In genomic region chr9:123489727-123490343, GRCm38 (mm10) we compare ENCODE assay signal across 13 mouse cellular contexts. TPM values are rescaled to one million over a fixed set of nuclear protein-coding genes. Genes with fewer than 3 reads are reported as not detected.
DNase-seq lines count a peak whose midpoint lies in the region; ATAC-seq and TF ChIP-seq lines count a peak whose summit lies in the region.
"Had no signal": no experiment of that assay in that cellular context is flagged by ENCODE, and none has a peak within 500 bp of the region (broad histone marks: within the 10 kb centered on the region; RNA-seq: fewer than 3 reads in every experiment).

No protein-coding gene starts in this region.

- peak; percentile 53 to 55 for DNase-seq in heart, adult 18-20 months
- DNase-seq in heart, adult 8-10 months (ENCODE audit: low spot score) = no peak
- peak; percentile 33 for DNase-seq in kidney, postnatal 0 days (ENCODE audit: low spot score)
- no peak for DNase-seq in kidney, postnatal 10 days
- peak; percentile 58 to 63 for DNase-seq in gastrocnemius, adult 8-10 months (ENCODE audit: low spot score in 2 of 2)
- no peak for DNase-seq in limb, embryonic 14.5 days (ENCODE audit: low spot score)
- DNase-seq in thymus, postnatal 4 days = no peak
- DNase-seq: kidney, postnatal 36 days; lung, embryonic 14.5 days had no signal

- H3K36me3 ChIP-seq in kidney, postnatal 0 days (ENCODE audit: insufficient read depth, low read length) = no peaks in the 10 kb centered on the region
- H3K36me3 ChIP-seq in limb, embryonic 14.5 days (ENCODE audit: control insufficient read depth, insufficient read depth, low read length) = peaks cover 26% of the 10 kb centered on the region
- no peaks in the 10 kb centered on the region for H3K36me3 ChIP-seq in hindbrain, embryonic 16.5 days (ENCODE audit: control insufficient read depth, insufficient read depth, low read length)

- H3K9ac ChIP-seq in kidney, postnatal 0 days (ENCODE audit: low read depth, low read length) = 0 out of 2 replicates have a peak overlapping the region, but pooled peaks have one; percentile 4
- no peak overlapping the region for H3K9ac ChIP-seq in limb, embryonic 14.5 days (ENCODE audit: low read depth, low read length, severe bottlenecking)
- no peak overlapping the region for H3K9ac ChIP-seq in hindbrain, embryonic 16.5 days (ENCODE audit: low read depth, low read length)
- H3K9ac ChIP-seq: forebrain, embryonic 13.5 days; lung, embryonic 14.5 days had no signal

- H3K4me1 ChIP-seq in kidney, postnatal 0 days (replicated peaks; ENCODE audit: insufficient read depth, low read length) = peaks cover 35% of the 10 kb centered on the region
- peaks cover 37% of the 10 kb centered on the region for H3K4me1 ChIP-seq in limb, embryonic 14.5 days (ENCODE audit: control insufficient read depth, insufficient read depth, low read length)
- H3K4me1 ChIP-seq in hindbrain, embryonic 16.5 days (ENCODE audit: control insufficient read depth, insufficient read depth, low read depth, low read length) = peaks cover 4% of the 10 kb centered on the region; the same call in 1 of the 2 replicates

- no peak for TF ChIP-seq POLR2A in limb, embryonic 14.5 days (IDR thresholded peaks at IDR 0.05; ENCODE audit: borderline replicate concordance, extremely low read depth, insufficient read depth, insufficient read length)

- no peaks in the 10 kb centered on the region for H3K27me3 ChIP-seq in kidney, postnatal 0 days (ENCODE audit: insufficient read depth, low read length)
- no peaks in the 10 kb centered on the region for H3K27me3 ChIP-seq in limb, embryonic 14.5 days (ENCODE audit: control insufficient read depth, insufficient read depth, low read length)
- H3K27me3 ChIP-seq in hindbrain, embryonic 16.5 days (replicated peaks; ENCODE audit: control insufficient read depth, insufficient read depth, low read length) = no peaks in the 10 kb centered on the region
- H3K27me3 ChIP-seq: forebrain, embryonic 13.5 days had no signal

- no peak for ATAC-seq in kidney, postnatal 0 days (replicated peaks; ENCODE audit: low FRiP score, low read depth)
- ATAC-seq in limb, embryonic 14.5 days (ENCODE audit: low FRiP score, low read depth) = no peak
- ATAC-seq in hindbrain, embryonic 16.5 days = no peak
- ATAC-seq: forebrain, embryonic 13.5 days; hindbrain, postnatal 0 days had no signal

- H3K4me2 ChIP-seq in kidney, postnatal 0 days (ENCODE audit: low read length) = peak overlapping the region; percentile 21
- H3K4me2 ChIP-seq in limb, embryonic 14.5 days (replicated peaks; ENCODE audit: low read depth, low read length, severe bottlenecking) = no peak overlapping the region
- no peak overlapping the region for H3K4me2 ChIP-seq in hindbrain, embryonic 16.5 days (ENCODE audit: low read length)
- H3K4me2 ChIP-seq: forebrain, embryonic 13.5 days; lung, embryonic 14.5 days had no signal

- WGBS in kidney, postnatal 0 days = 34% methylated on average over 9 of the region's 9 CpGs
- WGBS in limb, embryonic 14.5 days = 47% methylated on average over 9 of the region's 9 CpGs
- WGBS in hindbrain, embryonic 16.5 days = 73% methylated on average over 9 of the region's 9 CpGs

- no peak for TF ChIP-seq CTCF in kidney, postnatal 0 days (IDR thresholded peaks at IDR 0.05; ENCODE audit: low read depth)

- H3K4me3 ChIP-seq in kidney, postnatal 0 days (replicated peaks; ENCODE audit: low read depth, low read length) = no peak overlapping the region
- H3K4me3 ChIP-seq in limb, embryonic 14.5 days (replicated peaks; ENCODE audit: low read length) = no peak overlapping the region
- H3K4me3 ChIP-seq in hindbrain, embryonic 16.5 days (ENCODE audit: low read length) = no peak overlapping the region
- H3K4me3 ChIP-seq: forebrain, embryonic 13.5 days had no signal

- H3K27ac ChIP-seq in kidney, postnatal 0 days = peak overlapping the region; percentile 72
- H3K27ac ChIP-seq in limb, embryonic 14.5 days (replicated peaks; ENCODE audit: low read depth, low read length) = peak overlapping the region; percentile 4; the same call in 1 of the 2 replicates
- no peak overlapping the region for H3K27ac ChIP-seq in hindbrain, embryonic 16.5 days (ENCODE audit: low read depth, low read length)
- H3K27ac ChIP-seq: forebrain, embryonic 13.5 days; hindbrain, postnatal 0 days had no signal

- H3K9me3 ChIP-seq in kidney, postnatal 0 days (replicated peaks; ENCODE audit: low read length) = no peaks in the 10 kb centered on the region
- no peaks in the 10 kb centered on the region for H3K9me3 ChIP-seq in limb, embryonic 14.5 days (ENCODE audit: control insufficient read depth, low read length)
- no peaks in the 10 kb centered on the region for H3K9me3 ChIP-seq in hindbrain, embryonic 16.5 days (ENCODE audit: control insufficient read depth, low read length)
- H3K9me3 ChIP-seq: forebrain, embryonic 13.5 days; G1E had no signal

RNA-seq across cellular contexts. Expression of gene Limd1, which starts 11.3 kb away (rescaled TPM):
- 10 to 100 TPM; 32.8 to 37.1 TPM for total RNA-seq in heart, adult 18-20 months (2021)
- 10 to 100 TPM; 34.0 to 52.2 (median 36.9) TPM for total RNA-seq in heart, adult 8-10 months (2022)
- 43.3 and 44.0 TPM in 2 replicates for polyA plus RNA-seq in kidney, postnatal 0 days (2015; fragmentation: Nextera tagmentation; extraction: Ambion mirVana)
- total RNA-seq in gastrocnemius, adult 8-10 months (2022) = 10 to 100 TPM; 34.3 to 48.3 (median 40.6) TPM
- polyA plus RNA-seq in limb, embryonic 14.5 days (2012; rRNA removed) = 32.5 and 41.1 TPM in 2 replicates
- polyA plus RNA-seq in limb, embryonic 14.5 days (2014; fragmentation: Nextera tagmentation; extraction: Ambion mirVana) = 58.4 and 63.1 TPM in 2 replicates
- polyA plus RNA-seq in hindbrain, embryonic 16.5 days (2015; fragmentation: Nextera tagmentation; extraction: Ambion mirVana) = 12.2 and 15.5 TPM in 2 replicates

RNA-seq across cellular contexts. Expression of gene Sacm1l, which starts 39.7 kb away (rescaled TPM):
- total RNA-seq in heart, adult 18-20 months (2021) = 10 to 100 TPM; 35.2 to 35.4 TPM
- total RNA-seq in heart, adult 8-10 months (2022) = 10 to 100 TPM; 29.5 to 36.0 (median 32.5) TPM
- polyA plus RNA-seq in kidney, postnatal 0 days (2015; fragmentation: Nextera tagmentation; extraction: Ambion mirVana) = 55.2 and 59.5 TPM in 2 replicates
- total RNA-seq in gastrocnemius, adult 8-10 months (2022) = 10 to 100 TPM; 15.8 to 25.1 (median 19.2) TPM
- polyA plus RNA-seq in limb, embryonic 14.5 days (2012; rRNA removed) = 23.5 and 25.2 TPM in 2 replicates
- 49.6 and 50.2 TPM in 2 replicates for polyA plus RNA-seq in limb, embryonic 14.5 days (2014; fragmentation: Nextera tagmentation; extraction: Ambion mirVana)
- polyA plus RNA-seq in hindbrain, embryonic 16.5 days (2015; fragmentation: Nextera tagmentation; extraction: Ambion mirVana) = 57.8 and 58.5 TPM in 2 replicates

Comparison
In these comparisons a context has a peak if more than half of its experiments do, and no peak if none do; other contexts are left out.
1. DNase-seq: peak in heart, adult 18-20 months (2 of 2), kidney, postnatal 0 days (single experiment) and gastrocnemius, adult 8-10 months (2 of 2); none in heart, adult 8-10 months (single experiment), kidney, postnatal 10 days (single experiment), limb, embryonic 14.5 days (single experiment) and thymus, postnatal 4 days (single experiment).